Mouse (Mus musculus) kidney, postnatal 36 days (tissue): ENCODE results near the gene D630045J12Rik.

Experiments used
- DNase-seq, 2 experiments: peaks; one replicate each; pipeline ENCODE4 v3.0.0; 2021 to 2022; ENCODE audit warnings: mixed read lengths in 2 of 2

The D630045J12Rik gene

DNA sequence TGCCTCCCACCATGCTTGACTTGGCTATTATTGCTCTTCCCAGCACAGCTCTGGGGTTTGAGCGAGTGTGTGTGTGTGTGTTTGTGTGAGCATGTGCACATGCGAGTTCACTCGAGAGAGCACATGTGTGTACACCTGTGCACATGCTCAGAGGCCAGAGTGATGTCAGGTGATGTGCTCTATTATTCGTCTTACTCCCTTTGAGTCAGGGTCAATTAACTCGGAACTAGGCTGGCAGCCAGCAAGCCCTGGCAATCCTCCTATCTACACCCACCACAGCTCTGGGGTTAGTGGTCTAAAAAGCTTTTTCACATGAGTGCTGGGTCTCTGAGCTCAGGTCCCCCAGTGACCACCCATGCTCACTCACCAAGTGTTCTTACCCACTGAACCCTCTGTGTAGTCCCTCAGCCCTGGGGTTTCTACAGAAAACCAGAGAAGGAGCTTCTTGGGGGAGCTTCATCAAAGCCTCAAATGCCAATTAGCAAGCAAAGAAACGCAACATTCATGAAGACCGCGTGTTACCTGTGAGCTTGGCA lies 11.4 kb downstream of the D630045J12Rik start:
- peak; percentile 65 to 75 for DNase-seq

DNA sequence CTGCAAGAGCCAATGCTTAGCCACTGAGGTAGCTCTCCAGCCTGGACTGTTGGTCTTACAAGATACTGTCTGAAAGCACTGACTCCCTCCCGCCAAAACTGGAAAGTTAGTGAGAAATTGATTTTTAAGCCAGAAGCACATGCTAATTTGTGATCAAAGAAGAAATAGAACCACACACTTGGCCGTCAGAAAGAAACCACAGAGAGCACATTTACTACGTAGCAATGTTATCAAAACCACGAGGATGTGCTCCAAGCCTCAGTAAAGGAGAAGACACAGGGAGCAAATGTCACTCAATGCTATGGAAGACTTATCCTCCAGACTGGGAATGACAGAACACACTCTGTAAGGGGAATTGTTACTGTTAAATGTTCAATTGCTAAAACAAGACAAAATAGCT lies 12.3 kb downstream of the D630045J12Rik start:
- DNase-seq = no peak

DNA sequence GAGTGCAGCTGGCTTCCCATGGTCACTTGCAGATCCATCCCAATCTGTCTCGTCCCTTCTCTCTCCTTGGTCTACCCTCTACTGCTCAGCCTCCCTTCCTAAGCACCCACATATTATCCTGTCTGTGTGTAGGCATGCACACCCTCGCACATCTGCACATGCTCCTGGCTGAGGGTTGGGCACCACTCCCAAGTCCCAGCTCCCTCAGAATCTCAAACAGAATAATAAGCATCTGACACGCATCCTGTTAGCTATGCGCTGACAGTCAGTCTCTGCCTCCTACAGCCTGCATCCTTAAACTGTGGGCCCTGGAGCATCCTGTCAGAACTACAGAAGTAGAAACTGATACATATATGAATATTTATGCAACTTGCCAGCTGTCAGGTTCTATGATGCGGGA lies 13.2 kb downstream of the D630045J12Rik start:
- DNase-seq = no peak

DNA sequence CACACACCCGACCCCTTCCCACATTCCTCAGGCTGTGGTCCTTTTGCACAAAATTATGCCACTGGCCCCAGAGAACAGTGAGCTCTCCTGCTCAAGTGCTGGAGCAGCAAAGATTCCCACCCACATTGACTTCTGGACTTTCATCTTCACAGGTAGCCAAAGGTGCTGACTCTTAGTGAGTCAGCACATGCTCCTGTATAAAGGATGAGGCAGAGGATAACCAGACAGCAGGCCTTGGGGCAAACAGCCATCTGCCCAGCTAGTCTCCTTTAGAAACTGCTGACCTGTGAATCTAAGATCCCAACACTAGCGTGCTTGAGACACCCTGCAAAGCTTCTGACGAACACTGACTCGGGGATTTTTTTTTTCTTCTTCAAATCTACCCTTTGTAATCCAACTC lies 15.4 kb downstream of the D630045J12Rik start:
- DNase-seq = peak; percentile 79 to 90

DNA sequence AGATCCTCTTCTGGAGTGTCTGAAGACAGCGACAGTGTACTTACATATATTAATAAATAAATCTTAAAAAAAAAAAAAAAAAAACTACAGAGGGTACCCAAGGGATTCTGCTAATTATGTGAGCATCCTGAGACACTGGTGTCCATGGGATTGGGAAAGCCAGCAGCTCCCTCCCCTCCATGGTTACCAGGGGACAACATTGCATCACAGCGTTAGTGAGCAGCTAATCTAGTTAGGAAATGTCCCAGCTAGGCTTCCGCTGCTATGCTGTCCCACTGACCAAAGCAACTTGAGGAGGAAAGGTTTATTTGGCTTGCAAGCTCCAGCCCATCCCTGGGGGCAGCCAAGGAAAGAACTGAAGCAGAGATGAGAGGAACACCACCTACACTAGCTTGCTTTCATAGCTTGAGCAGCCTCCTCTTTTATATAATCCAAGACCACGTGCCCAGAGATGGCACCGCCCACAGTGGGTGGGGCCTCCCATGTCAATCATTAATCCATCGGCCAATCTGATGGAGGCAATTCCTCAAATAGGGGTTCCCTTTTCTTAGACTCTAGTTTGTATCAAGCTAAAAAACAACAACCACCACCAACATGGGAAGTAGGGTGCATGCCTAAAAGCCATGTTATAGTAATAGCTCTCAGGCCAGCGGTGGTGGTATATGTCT lies 17.7 kb downstream of the D630045J12Rik start:
- DNase-seq = no peak

DNA sequence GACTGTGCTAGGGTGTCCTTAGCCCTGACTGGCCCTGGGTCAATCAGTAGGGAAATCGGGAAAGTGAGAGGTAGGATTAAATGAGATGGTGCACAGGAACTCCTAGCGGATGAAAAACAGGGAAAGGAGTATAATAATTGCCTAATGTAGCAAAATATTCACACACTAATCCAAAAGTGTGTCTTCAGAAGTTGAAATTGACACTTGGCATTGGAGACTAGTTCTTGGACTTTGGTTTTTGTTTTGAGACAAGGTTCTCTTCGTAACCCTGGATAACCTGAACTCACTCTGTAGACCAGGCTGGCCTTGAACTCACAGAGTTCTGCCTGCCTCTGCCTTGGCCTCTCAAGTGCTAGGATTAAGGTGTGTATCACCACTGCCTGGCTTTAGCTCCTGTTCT lies 20.0 kb downstream of the D630045J12Rik start:
- no peak for DNase-seq

DNA sequence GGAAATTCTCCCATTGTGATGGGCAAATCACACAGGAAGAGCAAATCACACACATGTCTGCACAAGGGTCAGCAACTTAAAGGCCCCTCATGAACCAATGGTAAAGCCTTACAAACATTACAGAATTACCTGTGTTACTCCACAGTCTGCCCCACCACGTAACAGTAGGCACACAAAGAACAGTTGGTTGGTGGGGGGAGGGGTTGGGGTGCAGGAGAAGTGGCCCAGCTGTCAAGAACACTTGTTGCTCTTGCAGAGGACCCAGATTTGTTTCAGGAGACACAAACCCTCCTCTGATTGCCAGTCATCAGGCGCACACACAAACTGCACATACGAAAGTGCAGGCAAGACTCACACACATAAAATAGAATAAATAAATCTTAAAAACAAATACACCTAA lies 20.9 kb downstream of the D630045J12Rik start:
- no peak for DNase-seq

DNA sequence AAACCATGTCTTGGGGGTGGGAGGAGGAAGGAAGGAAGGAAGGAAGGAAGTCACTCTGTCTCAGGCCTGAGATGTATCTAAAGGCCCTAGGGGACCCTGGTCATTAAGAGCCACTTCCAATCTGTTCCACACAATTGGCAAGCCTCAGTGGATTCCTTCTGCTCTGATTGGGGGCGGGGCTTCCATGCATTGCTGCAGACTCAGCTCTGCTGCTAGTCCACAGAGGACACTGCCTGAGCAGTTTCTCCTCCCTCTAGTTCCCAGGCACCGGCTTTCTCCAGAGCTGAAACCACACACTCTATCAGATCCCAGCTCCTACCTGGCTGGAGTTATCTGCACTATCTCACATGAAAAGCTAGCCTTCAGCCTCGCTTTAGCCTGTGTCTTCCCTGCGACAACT lies 21.8 kb downstream of the D630045J12Rik start:
- peak; percentile 63 to 75 for DNase-seq

DNA sequence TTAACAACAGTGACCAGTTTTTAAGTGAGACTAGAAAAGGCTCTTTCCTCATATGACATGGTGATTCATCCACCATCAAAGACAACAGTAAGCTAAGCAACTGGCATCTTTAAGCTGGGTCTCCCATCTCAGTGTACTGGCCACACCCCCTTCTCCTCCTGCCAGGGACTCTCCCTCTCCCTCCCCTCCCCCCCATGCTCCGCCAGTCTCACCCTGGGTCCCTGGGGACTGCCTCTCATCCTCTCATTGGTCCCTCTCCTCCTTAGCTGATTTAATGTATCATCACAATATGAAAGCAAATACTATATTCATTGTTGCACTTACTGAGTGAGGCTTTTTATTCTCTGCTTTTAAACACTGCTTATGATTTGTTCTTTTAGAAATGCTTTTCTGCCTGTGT lies 29.7 kb downstream of the D630045J12Rik start:
- no peak for DNase-seq

DNA sequence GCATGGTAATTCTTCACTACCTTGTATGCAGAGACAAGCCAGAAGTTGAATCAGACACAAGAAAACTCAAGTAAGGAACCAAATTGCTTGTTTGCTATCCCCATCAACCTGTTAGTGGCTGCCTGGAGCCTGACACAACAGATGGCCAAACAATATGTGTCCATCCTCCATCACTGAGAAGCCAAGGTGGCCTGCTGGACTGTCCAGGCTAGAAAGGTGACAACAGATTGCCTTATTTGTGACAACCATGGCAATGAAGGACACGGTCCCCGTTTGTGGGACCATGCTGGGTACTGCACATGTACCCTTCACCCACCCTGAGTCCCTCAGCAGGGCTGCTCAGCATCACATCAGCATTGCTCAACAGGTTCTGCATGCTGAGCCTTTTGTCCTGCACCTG lies 34.5 kb downstream of the D630045J12Rik start:
- no peak for DNase-seq

DNA sequence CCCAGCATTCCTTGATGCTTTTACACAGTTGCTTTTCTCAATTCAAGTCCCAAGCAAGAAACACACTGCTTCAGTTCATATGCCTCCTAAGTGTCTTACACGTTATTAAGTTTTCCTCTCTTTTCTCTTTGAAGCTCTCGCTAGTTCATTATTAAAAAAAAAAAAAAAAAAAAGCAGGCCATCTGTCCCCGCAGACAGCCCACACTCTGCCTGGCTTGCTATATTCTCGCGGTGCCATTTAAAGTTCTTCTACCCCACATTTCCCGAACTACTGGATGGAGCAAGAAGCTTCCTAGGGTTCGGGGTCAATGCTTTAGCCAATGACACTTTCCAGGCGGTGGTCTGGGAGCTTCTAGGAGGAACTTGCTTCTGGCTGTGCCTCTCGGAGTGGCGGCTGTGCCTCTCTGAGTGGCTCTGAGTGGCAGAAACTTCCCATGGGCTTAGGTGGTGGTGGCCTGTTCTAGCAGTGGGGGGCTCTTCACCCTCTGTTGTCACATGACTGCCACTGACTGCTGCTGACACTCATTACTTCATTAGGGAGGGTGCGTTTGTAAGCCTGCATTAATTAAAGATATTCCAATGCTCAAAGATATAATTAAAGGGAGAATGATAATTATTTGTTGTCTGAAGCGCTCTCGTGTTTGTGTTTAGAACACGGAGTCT lies 38.2 kb downstream of the D630045J12Rik start:
- DNase-seq = no peak

DNA sequence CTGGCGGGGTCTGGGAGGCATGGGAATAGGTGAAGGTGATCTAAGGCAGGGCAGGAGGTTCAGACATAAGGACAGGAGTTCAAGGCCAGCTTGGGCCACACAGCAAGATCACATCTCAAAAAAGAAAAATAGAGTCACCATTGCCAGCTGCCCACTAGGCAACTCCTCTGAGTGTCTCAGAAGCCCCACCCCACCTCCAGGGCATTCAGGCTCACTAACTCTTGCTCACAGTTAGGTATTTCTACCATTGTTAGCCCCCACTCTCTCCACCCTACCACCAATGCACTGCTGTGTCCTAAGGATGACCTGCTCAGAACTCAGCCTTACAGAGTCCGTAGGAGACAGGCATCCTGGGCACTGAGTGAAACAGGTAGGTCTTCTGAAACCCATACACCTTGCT lies 46.2 kb downstream of the D630045J12Rik start:
- no peak for DNase-seq

DNA sequence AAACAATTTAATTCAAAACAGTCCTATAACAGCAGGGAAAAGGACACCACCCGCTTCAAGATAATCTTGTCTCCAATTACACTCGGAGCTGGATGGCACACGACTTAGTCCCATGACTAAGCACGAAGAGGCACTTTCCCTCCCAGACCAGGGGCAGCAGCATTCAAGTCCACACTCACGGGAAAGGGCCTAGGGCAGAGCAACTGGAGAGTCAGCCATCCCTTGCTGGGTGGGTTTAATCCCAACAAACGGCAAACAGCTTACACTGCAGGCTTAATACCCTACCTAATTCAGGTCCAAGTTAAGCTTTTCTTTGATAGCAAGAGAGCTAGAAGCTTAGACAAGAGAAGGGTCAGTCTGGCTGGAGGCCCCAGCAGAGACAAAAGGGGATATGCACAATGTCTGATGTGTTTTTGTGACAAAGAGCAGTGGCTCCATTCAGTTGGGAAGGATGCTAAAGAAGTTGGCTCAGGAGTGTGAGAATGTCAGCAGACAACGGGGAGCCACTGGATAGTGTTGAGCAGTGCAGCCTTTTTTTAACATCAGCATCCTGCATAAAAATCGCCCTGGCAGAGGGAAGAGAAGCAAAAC lies 46.8 kb downstream of the D630045J12Rik start:
- DNase-seq = no peak

DNA sequence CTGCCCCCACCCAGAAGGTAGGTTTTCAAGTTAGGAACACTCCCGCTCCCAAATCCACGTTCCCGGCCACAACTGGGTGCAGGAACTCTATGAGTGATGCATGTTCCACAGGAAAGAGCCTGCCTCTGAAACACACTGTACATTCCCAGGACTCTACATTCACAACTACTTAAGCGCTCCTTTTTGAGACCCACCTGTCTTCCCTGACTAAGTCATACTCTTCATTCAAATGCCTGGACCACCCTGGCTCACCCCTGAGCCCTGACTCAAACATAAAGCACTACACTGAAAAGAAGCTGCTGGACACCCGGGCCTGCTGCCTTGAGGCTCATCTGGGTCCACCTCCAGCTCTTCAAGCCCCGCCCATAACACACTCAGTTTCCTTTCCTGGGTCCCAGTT lies 48.4 kb downstream of the D630045J12Rik start:
- DNase-seq = no peak

DNA sequence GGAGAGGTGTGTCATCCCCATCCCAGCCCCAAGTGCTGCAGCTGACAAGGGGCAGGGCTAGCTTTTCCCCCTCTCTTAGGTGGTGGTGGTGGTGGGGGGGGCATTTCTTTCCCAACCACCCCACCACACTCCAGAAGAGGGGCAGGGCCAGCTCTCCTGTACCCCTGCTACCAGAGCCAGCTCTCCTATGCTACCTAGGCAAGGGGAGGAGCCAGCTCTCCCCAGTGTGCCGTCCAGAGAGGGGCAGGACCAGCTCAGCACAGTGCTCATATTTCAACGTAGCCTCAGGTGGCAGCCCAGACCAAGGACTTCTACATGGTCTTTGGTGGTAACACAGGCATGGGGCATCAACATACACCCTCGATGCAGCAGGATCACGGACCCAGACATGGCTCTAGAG lies 50.0 kb downstream of the D630045J12Rik start:
- no peak for DNase-seq

DNA sequence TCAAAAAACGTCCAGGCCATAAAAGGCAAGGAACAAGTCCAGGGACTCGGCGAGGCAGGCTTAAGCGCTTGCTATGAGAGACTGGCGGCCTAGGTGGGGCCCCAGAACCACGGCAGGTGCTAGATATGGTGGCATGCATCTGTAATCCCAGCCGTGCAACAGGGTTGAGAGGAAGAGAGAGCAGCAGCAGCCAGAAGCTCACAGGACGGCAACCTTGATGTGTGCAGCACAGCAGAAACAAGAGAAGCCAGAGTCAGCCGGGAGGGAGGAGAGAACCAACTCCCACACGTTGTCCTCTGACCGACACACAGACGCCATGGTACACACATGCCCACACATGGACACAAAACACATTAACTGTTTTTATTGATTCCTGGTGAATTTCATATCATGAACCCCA lies 51.0 kb downstream of the D630045J12Rik start:
- DNase-seq = no peak

DNA sequence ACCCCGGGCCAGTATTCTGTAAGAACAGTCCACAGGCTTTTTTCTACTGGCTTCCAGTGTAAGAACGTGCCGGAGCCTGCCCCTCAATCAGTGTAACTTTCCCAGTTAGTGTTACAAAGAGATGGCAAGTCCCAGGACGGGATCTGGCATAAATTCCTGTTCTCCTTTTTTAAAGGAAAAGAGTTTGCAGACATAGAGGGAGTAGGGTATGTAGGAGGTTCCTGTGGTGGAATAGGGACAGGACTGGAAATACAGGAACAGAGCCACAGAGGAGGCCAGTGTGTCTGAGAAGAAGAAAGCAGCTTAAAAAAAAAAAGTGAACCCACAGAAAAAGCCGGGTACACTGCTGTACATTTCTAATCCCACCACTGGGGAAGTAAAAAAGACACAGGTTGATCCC lies 52.3 kb downstream of the D630045J12Rik start:
- DNase-seq = no peak

DNA sequence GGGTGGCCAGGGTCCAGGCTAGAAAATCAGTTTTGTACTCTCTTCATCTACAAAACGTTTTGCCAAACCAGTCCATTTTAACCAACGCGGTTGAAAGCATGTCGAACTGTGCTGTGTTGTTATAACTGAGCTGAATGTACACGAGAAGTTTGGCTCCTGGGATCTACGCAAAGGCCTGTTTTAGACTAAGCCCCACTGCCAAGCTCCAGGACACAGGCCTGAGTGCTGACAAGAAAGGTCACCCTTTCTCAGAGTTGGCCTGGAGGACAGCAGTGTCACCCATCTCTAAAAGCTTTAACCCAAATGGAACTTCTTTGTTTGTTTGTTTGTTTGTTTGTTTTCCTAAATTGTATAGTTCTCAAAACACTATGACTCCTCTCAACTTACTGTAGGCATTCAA lies 54.2 kb downstream of the D630045J12Rik start:
- no peak for DNase-seq

DNA sequence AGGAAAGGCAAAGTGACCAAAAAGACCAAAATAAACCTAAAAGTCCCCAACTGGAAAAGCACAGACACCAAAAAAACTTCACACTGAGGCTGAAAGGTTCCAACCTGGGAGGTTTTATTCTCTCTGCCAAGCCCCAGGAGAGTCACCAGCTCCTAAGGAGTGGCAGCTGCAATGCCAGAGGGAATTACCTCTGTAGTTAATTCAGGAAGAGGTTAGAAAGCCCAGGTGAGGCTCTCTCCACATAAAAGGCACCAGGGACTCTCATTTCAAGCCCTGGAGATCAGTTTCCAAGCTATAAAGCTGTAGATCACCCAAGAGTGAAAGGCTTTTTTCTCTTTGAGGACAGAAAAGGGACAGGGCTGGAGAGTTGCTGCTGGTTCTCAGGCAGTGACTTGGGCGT lies 55.1 kb downstream of the D630045J12Rik start:
- no peak for DNase-seq

DNA sequence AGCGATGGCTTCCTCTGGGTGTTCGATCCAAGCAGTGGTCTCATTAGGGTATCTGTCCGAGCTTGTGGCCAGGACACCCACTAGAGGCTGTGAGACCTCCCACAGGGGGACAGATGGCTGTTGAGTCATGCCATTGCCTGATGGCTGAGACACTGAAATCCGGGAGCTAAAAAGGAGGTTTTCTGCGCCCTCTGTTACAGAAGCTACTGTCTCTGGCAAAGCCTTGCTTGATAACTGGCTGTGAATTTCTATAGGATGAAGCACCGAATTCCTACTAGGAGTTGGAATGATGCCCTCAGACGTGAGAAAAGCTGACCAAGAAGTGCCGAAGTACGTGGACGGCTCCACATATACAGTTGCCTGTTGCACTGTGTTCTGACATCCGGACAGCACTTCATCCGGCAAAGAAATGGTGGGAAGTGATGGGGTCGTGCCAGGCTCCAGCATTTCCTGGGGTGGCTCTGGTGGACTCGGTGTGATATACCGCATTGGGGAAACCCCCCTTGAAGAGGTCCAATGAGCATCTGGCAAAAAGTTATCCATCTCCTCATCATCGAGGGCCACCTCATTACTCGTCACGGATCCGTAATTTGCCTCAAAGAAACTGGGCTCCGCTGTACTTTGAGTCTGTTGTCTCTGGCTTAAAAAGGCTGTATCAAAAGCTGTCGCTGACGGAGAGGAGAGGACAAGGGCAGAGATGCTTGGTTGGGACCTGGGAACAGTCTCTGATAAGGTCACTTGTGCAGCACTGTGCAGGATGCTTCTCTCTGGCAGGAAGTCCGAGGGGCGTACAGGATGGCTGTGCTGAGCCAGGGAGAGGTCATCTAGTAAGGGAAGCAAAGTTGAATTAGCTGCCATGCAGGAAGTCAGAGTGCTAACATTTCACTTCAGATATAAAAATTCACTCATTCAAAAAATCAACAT lies 57.3 kb downstream of the D630045J12Rik start:
- no peak for DNase-seq

DNA sequence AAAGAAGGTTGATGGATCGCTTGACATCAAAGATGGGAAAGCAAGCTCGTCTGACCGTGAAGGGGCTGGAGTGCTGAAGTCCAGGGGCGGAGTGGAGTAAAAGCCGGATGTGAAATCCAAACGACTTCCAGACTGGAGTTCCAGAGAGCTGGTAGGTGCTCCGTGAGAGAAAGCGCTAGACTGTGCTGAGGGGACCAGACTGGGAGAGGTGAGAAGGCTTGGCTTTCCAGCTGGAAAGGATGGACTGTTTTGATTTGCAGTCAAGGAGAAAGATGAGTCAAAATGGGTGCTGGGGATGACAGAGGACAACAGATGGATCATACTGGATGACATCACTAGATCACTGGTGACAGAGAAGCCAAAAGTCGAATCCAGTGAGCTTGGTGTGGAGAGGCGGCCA lies 58.5 kb downstream of the D630045J12Rik start:
- DNase-seq = peak in 1 of 2 experiments; percentile 11

DNA sequence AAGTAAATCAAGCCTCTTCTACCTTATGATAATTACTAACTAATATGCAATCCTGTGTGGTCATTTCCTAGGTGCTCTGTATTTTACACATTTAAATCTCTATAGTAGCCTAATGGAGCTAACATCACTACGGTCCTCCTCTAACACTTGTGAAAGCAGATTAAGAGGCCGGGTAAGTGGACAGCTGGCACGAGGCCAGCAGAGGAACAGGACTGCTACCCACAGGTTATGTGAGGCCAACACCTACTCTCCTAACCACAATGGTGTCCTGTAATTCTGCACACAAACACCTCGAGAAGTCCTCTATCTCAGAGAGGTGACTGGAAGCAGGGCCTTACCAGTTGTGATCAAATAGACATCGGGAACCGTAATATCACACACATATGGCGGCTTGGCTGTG lies 59.8 kb downstream of the D630045J12Rik start:
- DNase-seq = peak in 1 of 2 experiments; percentile 28

DNA sequence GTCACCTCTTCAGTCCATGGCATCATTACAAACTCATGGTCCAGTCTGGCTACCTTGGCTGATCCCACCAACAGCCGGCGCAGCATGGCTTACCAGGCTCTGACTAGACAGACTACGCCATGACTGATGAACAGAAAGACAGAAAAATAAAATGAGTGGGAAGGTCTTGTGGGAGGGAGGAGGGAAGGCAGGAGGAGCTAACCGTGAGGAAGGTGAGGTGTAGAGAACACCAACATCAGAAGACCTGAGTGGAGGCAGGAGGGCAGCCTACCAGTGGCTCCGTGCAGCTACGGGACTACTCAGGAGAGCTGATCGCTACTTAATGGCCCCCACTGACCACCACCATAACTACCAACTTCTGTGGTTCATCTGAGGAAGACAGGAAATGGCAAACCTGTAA lies 60.9 kb downstream of the D630045J12Rik start:
- DNase-seq = no peak
